Mouse (Mus musculus) frontal cortex, postnatal 25 days (tissue): ENCODE results near the gene Gpm6b.

Source experiments
- DNase-seq, 2 experiments: peaks; one replicate each; pipeline ENCODE4 v3.0.0; 2022; ENCODE audit warnings: low spot score in 2 of 2

Gene Gpm6b

GRCm38 (mm10) chrX:166238831-166239460 is at the start of gene Gpm6b:
Gpm6b (plus strand) TSS chrX:166238911.
- DNase-seq = peak in 1 of 2 experiments; percentile 31

DNA sequence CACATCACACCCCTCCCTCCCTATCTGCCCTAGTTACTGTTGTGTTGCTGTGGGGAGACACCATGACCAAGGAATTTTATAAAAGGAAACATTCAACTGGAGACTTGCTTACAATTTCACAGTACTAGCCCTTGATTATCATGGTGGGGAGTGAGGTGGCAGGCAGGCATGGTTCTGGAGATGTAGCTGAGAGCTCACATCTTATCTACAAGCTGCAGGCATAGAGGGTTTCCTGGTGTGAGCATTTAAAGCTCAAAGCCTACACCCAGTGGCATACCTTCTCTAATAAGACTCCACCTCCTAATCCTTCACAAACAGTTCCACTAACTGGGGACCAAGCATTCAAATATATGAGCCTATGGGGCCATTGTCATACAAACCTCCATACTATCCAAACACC is 42.4 kb upstream of the Gpm6b start:
- DNase-seq = no peak

DNA sequence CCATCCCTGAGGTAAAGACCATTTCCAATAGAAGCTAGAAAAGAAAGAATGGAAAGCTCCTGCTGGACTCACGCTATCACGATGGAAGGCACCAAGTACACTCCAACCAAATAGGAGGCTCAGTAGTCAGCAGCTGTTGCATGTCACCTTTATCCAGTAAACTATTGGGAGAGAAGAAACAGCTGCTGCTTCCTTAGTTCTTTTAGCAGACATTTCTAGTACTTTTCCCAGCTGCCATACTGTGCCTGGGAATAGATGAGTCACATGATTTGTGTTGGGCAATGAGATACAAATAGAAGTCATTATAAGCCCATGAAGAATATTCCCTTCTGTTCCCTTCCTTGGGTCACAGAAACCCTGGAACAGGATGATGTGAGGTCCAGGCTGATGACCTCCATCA is 40.4 kb upstream of the Gpm6b start:
- DNase-seq = no peak

- no peak for DNase-seq
Observed at GRCm38 (mm10) chrX:166199812-166200211, 38.9 kb upstream of the Gpm6b start.

GRCm38 (mm10) chrX:166214576-166214975 is 24.1 kb upstream of the Gpm6b start:
- no peak for DNase-seq

DNA sequence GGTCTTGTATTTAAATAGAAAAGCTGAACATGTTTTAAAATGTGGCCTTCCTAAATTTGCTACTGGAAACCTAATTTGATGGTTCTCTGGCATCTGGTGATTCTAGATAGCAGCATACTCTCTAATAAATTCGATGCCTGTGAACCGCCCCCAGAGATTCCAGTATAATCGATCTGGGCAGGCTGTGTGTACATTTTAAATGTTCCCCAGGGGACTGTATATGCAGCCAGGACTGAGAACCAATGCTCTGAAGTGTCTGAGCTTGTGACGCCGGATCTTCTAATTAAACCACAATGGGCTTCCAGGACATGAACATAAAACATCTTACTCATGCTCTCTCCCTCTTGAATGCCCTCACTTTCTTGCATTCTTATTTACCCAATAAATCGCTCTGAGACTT is 22.5 kb upstream of the Gpm6b start:
- no peak for DNase-seq

DNA sequence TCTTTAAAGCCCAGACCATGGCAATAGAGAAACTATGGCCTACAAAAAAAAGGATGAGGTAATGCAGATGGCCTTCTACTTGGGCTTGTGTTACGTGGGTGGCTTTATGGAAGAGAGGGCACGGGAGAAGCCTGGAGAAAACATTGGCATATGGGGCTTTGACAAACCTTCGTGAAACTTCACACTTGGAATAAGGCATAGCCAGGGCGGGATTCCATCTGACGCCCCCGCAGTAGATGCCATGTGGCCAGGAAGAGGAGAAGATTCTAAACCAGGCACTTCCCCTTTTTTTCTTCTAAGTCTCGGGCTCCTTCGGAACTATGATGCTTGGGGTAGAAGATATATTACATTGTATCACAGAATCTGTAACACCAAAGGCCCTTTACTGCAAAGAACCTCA is 22.0 kb upstream of the Gpm6b start:
- DNase-seq = no peak

DNA sequence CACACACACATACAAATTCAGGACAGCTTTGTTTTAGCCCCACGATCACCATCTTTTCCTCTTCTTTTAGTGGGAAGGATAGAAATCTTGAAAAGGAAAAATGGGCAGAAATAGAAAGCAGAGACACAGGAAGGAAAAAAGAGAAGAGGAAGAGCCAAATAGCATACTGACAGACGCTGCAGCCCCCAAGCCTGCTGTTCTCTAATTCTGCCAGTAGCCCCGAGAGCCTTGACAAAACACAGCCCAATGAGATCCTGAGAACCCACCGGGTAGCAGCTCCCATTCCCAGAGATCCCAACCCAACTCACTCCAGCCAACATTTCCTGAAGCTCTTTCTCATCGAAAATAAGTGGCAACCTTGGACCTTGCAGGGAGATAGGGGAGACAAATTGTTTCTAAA is 19.4 kb upstream of the Gpm6b start:
- DNase-seq = no peak

DNA sequence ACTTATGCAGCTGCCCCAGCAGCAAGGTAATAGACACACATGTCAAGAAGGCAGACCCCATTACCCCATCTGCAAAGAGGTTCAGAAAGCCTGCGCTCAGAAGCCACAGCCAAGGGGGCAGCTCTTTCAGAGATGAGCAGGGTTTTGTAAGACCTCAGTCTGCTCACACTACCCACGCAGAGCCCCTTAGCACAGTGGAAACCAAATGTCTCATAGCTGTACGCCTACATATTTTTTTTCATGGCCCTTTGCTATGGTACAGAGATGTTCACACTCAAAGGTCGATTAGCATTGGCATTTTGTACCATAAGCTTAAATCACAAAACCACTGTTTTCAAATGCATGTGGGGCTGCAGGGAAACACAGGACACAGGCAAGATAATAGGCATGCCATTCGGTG is 11.9 kb upstream of the Gpm6b start:
- no peak for DNase-seq

- no peak for DNase-seq
Observed at GRCm38 (mm10) chrX:166229750-166230149, 9.0 kb upstream of the Gpm6b start.

DNA sequence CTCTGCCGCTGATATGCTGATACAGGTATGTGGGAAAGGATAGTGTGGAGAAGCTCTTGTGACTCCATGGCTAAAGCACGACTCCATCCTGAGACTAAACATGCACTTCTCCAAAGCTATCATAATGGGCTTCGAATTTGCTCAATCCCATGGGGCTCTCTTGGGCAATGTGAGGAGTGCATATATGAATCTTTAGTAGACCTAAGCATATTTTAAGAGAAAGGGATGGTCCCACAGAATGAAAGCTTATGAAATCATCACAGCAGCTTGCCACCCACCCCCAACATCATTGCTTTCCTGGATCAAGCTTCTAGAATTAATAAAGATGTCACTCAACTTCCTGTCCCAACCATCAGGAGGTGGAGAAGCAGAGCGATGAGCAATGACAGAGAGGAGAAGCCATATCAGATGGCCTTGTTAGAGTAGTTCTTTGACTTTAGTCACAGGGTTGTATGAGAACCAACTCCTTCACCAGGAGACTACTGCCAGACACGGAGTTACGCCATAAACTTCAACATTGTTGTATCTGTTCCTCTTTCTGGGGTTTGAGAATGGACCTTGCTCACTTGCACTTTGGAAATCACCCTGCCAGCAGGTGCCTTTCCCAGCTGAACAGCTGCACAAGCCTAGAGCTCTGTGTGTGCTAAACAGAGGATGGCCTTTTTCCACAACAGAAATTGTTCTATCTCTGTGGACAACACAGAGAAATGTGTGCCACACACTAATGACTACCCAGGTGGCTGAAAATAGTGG is 8.0 kb upstream of the Gpm6b start:
- DNase-seq = no peak

DNA sequence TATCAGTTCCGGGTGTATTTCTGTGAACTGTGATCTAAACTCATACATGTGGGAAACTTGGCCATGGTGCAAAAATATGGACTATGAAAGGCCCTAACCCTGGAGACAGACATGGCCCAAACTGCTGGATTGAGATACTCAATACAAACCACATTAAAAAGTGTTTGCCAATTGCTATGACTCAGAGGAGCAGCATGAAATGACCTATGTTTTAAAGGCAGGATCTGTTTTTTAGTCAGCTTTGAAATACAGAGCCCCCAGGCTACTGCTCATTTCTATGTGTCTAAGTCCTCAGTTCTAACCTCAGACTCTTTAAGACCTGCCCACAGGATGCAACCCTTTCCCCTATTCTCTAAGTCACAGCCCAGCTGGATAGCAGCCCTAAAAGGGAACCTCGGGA is 2.6 kb upstream of the Gpm6b start:
- DNase-seq = no peak

- DNase-seq = no peak
Observed at GRCm38 (mm10) chrX:166239520-166239919, 809 bp downstream of the Gpm6b start.

DNA sequence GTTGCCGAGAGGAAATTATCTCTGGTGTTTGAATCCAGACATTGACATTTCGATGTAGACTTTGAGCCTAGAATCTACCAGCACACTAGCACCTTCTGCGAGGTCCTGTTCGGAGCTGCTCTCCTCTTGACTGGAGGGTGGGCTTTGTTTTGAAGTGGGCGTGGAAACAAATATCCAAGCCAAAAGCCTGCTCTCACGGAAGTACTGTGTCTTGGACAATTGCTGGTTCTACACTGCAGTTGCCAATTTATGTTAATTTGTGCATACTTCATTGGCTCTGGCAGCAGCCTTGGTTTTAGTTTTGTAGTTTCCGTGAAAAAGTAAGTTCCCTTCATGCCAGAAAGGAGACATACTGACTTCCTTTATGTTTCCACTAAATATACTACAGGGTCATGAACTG is 2.0 kb downstream of the Gpm6b start:
- DNase-seq = no peak

GRCm38 (mm10) chrX:166243261-166243885 is 4.7 kb downstream of the Gpm6b start:
- no peak for DNase-seq

GRCm38 (mm10) chrX:166271489-166271888 is 32.8 kb downstream of the Gpm6b start:
- no peak for DNase-seq

DNA sequence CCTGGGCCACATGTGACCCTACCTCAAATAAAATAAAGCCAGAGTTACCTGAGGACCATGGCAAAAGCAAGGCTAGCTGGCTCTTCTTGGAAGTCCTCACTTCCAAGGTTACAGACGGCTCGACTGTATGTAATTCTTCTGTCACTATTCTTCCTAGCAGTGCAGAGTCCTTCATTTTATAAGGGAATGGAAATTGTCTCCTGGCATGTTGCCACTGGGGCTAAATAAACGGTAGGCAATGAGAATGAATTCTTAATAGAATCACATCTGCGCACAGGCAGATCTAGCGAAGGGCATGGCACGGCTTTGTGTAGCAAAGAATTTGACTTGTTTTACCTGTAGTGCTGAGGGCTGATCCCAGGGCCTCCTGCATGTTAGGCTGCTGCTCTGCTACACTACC is 33.9 kb downstream of the Gpm6b start:
- no peak for DNase-seq

- no peak for DNase-seq
Observed at GRCm38 (mm10) chrX:166279861-166280260, 41.1 kb downstream of the Gpm6b start.

- DNase-seq = no peak
Observed at GRCm38 (mm10) chrX:166286760-166287483, 48.2 kb downstream of the Gpm6b start.

- no peak for DNase-seq
Observed at GRCm38 (mm10) chrX:166291266-166291665, 52.6 kb downstream of the Gpm6b start.

DNA sequence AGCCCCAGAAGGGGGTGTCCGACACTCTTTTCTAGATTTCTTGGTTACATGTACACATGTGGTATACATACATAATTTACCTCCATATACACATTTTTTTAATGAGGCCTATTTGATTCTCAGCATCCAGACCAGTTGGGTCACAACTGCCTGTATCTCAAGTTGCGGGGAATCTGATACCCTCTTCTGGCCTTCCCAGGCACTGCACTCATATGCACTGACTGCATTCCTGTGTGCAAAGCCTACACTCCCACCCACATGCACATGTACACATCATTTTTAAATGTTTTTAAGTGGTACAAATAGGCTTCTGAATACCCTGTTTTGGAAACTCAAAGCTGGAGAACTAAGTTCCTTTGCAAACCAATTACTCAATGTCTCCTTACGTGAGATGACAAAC is 54.8 kb downstream of the Gpm6b start:
- DNase-seq = no peak

DNA sequence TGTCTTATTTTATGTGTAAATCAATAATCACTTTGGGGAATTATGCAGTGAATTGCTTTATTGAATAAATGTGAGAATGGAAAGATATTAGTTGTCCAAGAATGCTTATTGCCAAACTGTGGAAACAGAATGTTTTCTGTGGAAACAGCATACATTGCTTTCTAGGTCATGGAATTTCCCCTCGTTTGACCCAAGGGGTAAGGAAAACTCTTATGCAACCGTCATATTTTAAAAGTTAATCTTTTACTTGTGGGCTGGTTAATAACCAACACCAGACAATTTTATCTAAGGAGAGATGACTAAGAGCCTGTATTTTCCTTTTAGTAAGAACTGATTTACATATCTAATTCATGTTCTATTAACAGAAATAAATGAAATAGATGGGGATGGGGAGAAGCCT is 64.1 kb downstream of the Gpm6b start:
- no peak for DNase-seq

- no peak for DNase-seq
Observed at GRCm38 (mm10) chrX:166304355-166304754, 65.6 kb downstream of the Gpm6b start.
